Mouse (Mus musculus): ENCODE results near the gene Smu1.
"Not testable (repeated sequence)": the region's sequence is repeated elsewhere in the genome, so short reads cannot be mapped to it uniquely, and the experiment has no call there.

The Smu1 gene

DNA sequence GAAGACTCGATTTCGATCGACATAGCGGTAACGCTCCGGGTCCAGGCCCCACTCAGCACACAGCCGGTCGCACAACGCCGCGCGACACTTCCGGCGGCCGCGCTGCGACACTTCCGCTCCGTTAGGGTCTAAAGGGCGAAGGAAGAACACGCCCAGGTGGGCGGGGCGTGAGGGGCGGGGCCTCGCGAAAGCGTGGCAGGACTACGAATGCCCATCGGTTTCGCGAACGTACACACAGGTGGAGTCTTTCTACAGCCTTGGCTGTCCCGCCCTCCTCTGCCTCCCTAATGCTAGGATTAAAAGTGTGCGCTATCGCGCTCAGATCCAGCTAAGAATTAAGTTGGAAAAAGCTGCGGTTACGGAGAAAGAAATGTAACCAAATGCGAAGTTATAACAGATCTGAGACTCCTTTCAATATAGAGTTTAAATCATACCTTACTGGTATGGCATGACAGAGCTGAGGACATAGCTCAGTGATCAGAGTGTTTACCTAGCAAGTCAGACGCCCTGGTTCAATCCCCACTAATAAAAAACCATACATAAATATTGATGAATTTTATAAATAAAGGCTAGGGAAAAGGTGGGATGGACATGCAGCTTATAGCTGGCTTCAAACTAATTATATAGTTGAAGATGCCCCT is at the start of gene Smu1:
Gene Smu1 (minus strand): TSS at position 144 of the 641 bp plus-strand sequence.
- DNase-seq = peak; percentile 97

- DNase-seq = no peak
Observed at GRCm38 (mm10) chr4:40807382-40807781, 49.7 kb upstream of the Smu1 start.

DNA sequence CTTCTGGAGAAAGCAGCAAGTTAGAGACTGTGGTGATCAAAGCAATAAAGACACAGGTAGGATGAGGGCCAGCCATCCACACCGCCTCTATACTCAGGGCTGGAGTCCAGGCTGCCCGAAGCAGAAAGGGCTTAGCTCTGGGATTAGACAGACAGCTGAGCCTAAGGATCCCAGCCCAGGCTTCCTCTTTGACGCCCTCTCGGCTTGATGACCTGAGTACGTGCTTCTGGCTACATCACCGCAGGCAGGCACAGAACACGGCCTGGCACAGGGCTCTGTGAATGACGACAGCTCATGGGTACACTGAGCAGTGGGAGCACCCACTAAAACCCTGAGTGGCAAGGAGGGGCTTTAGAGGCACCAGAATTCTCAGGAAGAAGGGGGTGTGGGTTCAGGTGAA is 47.7 kb upstream of the Smu1 start:
- no peak for DNase-seq

- no peak for DNase-seq
Observed at GRCm38 (mm10) chr4:40802787-40803186, 45.1 kb upstream of the Smu1 start.

GRCm38 (mm10) chr4:40801908-40802307 is 44.2 kb upstream of the Smu1 start:
- no peak for DNase-seq

DNA sequence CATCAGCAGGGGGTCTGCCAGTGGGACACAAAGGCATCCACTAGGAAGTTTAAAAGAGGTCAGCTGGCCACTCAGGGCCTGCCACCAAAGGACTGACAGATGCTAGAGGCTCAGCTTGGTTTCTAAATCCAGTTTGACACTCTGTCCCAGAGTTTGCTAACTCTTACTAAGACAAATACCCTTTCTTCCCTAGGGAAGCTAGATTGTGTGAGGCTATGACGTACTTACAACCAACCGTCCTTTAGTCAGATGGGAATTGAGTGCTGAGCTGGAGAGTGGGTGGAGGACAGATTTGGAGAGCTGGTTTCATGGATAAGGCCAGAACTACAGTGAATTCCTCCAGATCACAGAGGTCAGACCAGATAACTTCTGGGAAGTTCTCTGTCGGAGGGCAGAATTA is 43.1 kb upstream of the Smu1 start:
- no peak for DNase-seq

- not testable (repeated sequence) for DNase-seq
Observed at GRCm38 (mm10) chr4:40798833-40799555, 41.3 kb upstream of the Smu1 start.

DNA sequence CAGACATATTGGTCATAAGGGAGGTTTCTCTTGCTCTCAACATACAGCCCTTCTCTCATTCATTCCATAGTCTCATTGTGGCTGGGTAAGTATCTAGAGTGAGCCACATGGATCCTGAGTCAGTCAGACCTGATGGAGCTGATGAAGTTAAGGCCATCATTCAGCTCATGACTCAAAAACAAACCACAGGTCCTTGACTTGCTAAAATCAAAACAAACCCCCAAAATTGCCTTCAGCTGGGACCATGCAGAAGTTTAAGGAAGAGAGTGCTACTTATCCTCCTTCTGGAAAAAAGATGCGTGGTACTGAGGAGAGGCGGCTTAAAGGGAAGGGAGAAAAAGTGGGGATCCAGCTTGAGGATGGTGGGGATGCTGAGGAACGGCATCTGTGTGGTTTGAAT is 38.0 kb upstream of the Smu1 start:
- no peak for DNase-seq

DNA sequence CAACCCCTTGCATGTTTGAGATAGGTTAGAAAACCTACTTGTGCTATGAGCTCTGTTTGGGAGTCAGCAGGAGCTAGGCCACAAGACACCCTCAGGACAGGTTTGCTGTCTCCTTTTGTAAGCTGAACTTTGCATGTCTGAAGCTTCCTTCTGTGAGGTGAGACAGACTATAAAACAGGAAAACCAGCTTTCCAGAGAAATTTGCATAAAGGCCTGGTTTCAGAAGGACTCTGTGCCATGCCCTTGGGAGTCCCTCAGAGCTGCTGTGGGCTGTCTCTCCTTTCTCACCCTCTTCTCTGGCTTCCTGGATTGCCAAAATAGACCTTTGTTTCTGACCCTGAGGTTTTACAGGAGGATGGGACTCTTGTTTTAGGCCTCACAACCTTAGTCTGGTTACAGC is 36.6 kb upstream of the Smu1 start:
- no peak for DNase-seq

- no peak for DNase-seq
Observed at GRCm38 (mm10) chr4:40791176-40791575, 33.5 kb upstream of the Smu1 start.

GRCm38 (mm10) chr4:40786578-40786977 is 28.9 kb upstream of the Smu1 start:
- DNase-seq = no peak

DNA sequence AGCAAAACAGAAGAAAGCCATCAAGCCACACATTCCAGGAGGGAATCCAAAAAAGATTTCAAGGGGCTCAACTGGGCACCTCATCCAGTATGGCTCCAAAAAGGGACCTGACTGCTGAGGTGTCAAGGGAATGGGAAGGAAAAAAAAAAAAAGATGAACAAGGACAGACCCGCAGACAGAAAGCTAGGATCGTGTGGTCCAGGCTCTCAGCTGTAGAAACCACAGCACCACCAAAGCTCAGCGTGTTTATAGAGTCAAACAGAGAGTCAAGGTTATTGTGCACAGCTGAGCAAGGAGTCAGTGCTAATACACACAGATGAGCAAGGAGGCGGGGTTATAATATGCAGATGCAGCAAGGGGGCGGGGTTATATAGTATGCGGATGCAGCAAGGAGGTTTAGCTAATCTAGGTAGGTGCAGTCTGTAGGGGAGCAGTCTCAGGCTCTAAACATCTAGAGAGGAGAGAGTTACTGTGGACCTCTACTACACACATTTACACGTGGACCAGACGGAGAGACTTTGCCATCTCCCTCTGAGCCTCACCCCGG is 28.0 kb upstream of the Smu1 start:
- DNase-seq = no peak

GRCm38 (mm10) chr4:40784556-40785169 is 26.9 kb upstream of the Smu1 start:
- no peak for DNase-seq

GRCm38 (mm10) chr4:40783049-40783448 is 25.3 kb upstream of the Smu1 start:
- no peak for DNase-seq

DNA sequence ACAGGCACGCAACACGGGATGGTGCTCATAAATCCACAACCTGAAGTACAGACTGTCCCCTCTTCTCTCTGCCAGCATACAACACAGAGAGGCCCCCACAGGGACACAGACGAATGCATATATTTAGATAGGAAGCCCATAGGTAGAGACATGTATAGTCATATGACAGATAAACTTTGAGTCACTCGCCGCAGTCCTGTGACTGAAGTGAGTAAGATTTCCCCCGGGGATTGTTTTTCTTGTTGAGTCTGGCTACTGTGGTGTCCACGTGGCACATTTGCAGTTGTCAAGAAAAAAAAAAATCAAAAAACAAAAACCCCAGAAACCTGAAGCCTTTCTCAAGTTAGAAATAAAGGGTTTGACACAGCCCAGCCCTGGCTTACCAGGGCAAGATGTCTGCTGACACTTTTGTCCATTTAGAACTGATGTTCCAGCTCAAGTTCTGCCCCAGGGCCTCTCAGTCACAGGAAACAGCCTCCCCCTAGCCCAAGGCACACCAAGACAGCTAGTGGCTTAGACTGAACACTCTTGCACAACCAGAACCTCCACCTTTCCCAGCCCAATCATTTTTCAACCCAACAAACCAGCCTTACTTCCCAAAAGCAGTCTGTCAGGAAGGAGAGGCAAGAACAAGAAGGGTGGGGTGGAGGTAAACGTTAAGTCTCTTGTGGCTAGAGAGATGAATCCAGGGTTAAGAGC is 24.2 kb upstream of the Smu1 start:
- DNase-seq = no peak

DNA sequence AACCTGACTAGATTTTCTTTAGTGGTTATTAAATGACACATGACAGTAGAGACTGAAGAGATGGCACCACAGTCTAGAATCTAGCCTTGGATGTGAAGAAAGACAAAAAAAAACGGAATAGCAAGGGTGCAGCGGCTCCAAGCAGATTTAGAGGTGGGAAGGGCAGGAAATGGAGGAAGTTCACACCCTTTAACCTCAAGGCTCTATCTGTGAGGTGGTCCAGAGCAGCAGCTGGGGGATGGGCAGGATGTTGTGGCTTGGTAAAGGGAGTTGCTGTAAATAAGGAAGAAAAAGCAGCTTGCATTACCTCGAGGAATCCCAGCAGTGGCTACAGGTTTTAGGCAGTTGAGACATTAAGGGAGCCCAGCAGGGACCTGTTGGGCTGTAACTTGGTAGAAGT is 23.4 kb upstream of the Smu1 start:
- no peak for DNase-seq

DNA sequence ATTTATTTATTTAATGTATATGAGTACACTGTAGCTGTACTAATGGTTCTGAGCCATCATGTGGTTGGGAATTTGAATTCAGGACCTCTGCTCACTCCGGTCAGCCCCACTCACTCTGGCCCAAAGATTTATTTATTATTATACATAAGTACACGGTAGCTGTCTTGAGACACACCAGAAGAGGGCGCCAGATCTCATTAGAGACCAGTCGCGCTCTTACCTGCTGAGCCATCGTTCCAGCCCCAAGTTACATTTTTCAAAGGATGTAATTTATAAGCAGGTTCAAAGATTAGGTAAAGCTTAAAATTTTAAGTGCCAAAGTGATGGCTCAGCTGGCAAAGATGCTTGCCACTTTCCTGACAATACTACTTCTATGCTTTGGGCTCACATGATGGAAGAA is 20.9 kb upstream of the Smu1 start:
- DNase-seq = no peak

DNA sequence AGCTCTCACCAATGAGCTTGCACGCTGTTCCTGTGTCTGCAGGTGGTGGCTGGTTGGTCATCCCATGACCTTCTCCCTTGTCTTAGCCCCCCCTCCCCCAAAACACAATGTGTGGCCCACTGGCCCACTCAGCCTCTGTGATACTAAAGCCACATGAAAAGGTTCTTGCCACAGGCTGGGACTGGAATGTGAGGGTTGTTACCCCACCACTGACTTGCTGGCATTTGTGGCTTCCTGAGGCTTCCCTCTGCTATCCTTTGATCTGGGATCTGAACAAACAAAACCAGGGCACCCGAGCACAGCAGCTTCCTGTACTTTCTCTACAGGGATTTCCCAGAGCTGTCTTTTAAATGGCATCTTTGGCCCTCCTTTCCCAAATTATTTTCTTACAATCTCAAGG is 19.4 kb upstream of the Smu1 start:
- DNase-seq = no peak

DNA sequence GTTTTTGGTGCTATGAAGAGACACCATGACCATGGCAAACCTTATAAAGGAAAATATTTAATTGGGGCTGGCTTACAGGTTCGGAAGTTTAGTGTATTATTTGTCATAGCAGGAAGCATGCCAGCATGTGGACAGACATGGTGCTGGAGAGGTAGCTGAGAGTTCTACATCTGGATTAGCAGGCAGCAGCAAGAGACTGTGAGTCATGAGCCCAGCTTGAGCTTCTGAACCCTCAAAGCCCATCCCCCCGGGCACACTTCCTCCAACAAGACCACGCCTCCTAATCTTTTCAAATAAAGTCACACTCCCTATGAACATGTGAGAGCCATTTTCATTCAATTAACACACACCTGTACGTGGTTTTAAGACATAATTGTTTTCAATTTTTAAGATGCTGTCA is 18.7 kb upstream of the Smu1 start:
- no peak for DNase-seq

GRCm38 (mm10) chr4:40774279-40775259 is 16.8 kb upstream of the Smu1 start:
- peak; percentile 28 for DNase-seq

DNA sequence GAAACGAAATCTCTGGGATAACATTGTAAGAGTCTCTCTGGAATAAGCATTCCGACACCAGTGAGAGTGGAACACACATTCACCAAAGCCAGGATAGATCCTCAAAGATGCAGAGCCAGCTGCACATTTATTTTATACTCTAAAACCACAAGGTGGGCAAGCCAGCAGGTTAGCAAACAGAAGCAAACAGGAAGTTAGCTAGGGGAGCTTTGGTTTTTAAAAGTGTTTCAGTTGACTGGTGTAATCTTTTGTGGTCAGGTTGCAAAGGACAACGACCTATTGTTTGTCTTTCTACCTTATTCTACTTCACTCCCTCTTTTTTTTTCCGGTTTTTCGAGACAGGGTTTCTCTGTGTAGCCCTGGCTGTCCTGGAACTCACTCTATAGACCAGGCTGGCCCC is 2.2 kb upstream of the Smu1 start:
- DNase-seq = no peak

DNA sequence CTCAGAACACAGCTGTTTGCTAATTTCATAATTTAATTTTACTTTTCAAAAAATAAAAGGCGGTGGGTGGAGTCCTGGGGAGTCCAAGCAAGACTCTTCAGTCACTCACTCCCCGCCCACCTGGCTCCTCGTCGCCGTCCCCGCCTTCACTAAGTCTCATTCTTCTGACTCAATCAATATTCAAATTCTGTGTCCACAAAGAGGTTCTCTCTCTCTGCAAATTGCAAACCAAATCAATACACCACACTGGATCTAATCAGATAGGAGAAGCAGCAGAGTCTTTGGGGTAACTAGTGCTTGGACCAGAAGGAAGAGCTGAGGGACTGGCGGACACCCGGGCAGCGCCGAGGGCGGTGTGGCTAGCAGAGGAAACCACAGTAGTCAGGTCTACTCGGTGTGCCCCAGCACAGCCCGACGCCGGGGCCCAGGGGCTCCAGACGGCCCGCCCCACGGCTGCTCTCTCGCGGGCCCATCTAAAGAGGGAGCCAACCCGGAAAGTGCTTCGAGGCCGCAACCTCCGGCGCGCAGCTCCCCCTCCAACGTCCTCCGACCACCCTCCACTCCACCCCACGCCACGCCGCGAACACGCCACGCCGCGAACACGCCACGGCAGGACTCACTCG is 455 bp downstream of the Smu1 start:
- DNase-seq = no peak

Data from cerebellum, adult 11 months (tissue).